Mouse (Mus musculus): Measurements from ENCODE around the gene Slc9a7.

The Slc9a7 gene

GRCm38 (mm10) chrX:20061764-20062480 is 229.7 kb downstream of the Slc9a7 start:
- no peak for DNase-seq (ENCODE audit: low read depth, low spot score)
- Histone ChIP-seq H3K27me3 (ENCODE audit: control insufficient read depth, insufficient read depth, low read length, poor library complexity, severe bottlenecking) (no peaks in the 10 kb centered on the region), H3K36me3 (ENCODE audit: control insufficient read depth, insufficient read depth, low read length, poor library complexity, severe bottlenecking) (no peaks in the 10 kb centered on the region)

- Histone ChIP-seq H3K36me3 (ENCODE audit: control insufficient read depth, insufficient read depth, low read length, poor library complexity, severe bottlenecking) (no peaks in the 10 kb centered on the region), H3K27me3 (ENCODE audit: control insufficient read depth, insufficient read depth, low read length, poor library complexity, severe bottlenecking) (no peaks in the 10 kb centered on the region)
- peak; percentile 23 for DNase-seq (ENCODE audit: low read depth, low spot score)
Measured at GRCm38 (mm10) chrX:20060769-20061315, 230.8 kb downstream of the Slc9a7 start.

- peak; percentile 27 for DNase-seq (ENCODE audit: low read depth, low spot score)
- Histone ChIP-seq H3K27me3 (ENCODE audit: control insufficient read depth, insufficient read depth, low read length, poor library complexity, severe bottlenecking) (no peaks in the 10 kb centered on the region), H3K36me3 (ENCODE audit: control insufficient read depth, insufficient read depth, low read length, poor library complexity, severe bottlenecking) (no peaks in the 10 kb centered on the region)
Measured at GRCm38 (mm10) chrX:20060096-20060768, 231.4 kb downstream of the Slc9a7 start.

DNA sequence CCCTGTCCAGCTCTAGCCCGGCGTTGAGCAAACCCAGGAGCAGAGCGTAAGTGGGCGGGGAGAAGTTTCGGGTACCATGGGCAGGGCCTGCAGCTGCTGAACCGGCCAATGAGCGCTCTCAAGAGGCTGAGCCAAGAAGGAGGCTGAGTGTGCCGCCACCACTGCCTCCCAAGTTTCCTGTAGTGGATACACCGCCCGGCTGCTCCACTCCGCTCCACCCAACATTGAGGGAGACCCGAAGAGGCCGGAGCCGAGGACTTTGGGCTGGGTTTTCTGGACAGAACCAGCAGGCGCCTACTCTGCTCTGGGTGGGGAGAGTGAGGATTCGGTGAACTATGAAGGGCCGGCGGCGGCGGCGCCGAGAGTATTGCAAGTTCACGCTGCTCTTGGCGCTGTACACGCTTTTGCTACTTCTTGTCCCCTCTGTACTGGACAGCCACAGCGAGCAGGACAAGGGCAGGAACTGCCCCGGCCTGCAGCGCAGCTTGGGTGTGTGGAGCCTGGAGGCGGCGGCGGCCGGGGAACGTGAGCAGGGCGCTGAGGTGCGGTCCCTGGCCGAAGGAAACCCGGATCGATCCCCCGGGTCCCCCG is 232.1 kb downstream of the Slc9a7 start, which contains the start of gene Chst7:
Gene Chst7 (plus strand): TSS at position 180 of the 591 bp plus-strand sequence.
- Histone ChIP-seq H3K27me3 (ENCODE audit: control insufficient read depth, insufficient read depth, low read length, poor library complexity, severe bottlenecking) (no peaks in the 10 kb centered on the region), H3K36me3 (ENCODE audit: control insufficient read depth, insufficient read depth, low read length, poor library complexity, severe bottlenecking) (no peaks in the 10 kb centered on the region)
- peak; percentile 40 for DNase-seq (ENCODE audit: low read depth, low spot score)

Data from splenic B cell, adult 2 months (primary cell).